Mouse (Mus musculus) kidney, embryonic 14.5 days (tissue): ENCODE measurements around the gene Mycbp2. TPM values are rescaled to one million over a fixed set of nuclear protein-coding genes. Genes with fewer than 3 reads are reported as not detected.
A peak's percentile ranks its signal among the peaks of the same experiment; 100 is the strongest.

Source experiments
- ATAC-seq: fragments of 200-750 bp; cut with Nextera tagmentation; 2 replicates; pipeline ENCODE4 v1.8.0; 2017; ENCODE audit warnings: moderate number of reproducible peaks, mild to moderate bottlenecking, moderate TSS enrichment, moderate library complexity; ENCODE audit not compliant: low FRiP score, low TSS enrichment
- H3K27ac ChIP-seq: fragments of 300-500 bp; sonication (generic); 2 replicates; pipeline ENCODE4 v1.5.1; 2014; ENCODE audit warnings: low read depth, mild to moderate bottlenecking, low read length, moderate library complexity, mixed read lengths
- H3K27me3 ChIP-seq: fragments of 300-500 bp; sonication (generic); 2 replicates; pipeline ENCODE4 v1.6.1; 2014; ENCODE audit warnings: mild to moderate bottlenecking, low read length; ENCODE audit not compliant: control insufficient read depth, insufficient read depth
- H3K36me3 ChIP-seq: fragments of 300-500 bp; sonication (generic); 2 replicates; pipeline ENCODE4 v1.6.1; 2014; ENCODE audit warnings: low read length, mixed read lengths; ENCODE audit not compliant: control insufficient read depth, insufficient read depth
- H3K4me1 ChIP-seq: fragments of 300-500 bp; sonication (generic); 2 replicates; pipeline ENCODE4 v1.6.1; 2014; ENCODE audit warnings: low read length, mixed read lengths; ENCODE audit not compliant: control insufficient read depth, insufficient read depth
- H3K4me2 ChIP-seq: fragments of 300-500 bp; sonication (generic); replicated peaks from 2 replicates; pipeline ENCODE4 v1.6.1; 2014; ENCODE audit warnings: low read depth, mild to moderate bottlenecking, low read length
- H3K4me3 ChIP-seq: fragments of 300-500 bp; sonication (generic); 2 replicates; pipeline ENCODE4 v1.5.1; 2014; ENCODE audit warnings: mild to moderate bottlenecking, low read length
- H3K9ac ChIP-seq: fragments of 300-500 bp; sonication (generic); 2 replicates; pipeline ENCODE4 v1.6.1; 2014; ENCODE audit warnings: low read depth, mild to moderate bottlenecking, low read length, moderate library complexity
- H3K9me3 ChIP-seq: fragments of 300-500 bp; sonication (generic); 2 replicates; pipeline ENCODE4 v1.6.1; 2016; ENCODE audit warnings: low read length; ENCODE audit not compliant: control insufficient read depth
- WGBS: fragments of 180-500 bp; shearing (Covaris S2); extraction: QIAGEN DNeasy Blood & Tissue Kit; methylation state at CpG from one replicate; pipeline ENCODE4 v1.1.7; 2014; 5-methylcytosine and 5-hydroxymethylcytosine counted together
- polyA plus RNA-seq: library from polyadenylated mRNA; unstranded; fragments of >200 nt; fragmentation: Nextera tagmentation; extraction: Ambion mirVana; gene quantifications from 2 replicates; pipeline ENCODE4 v1.2.1, GENCODE M21; 2014

The Mycbp2 gene
- polyA plus RNA-seq, 1 experiment from 2014 or later = 26.1 TPM

- ATAC-seq = no peak
- H3K4me2 ChIP-seq = no peak overlapping the region
- no peaks in the 10 kb centered on the region for H3K9me3 ChIP-seq
- H3K36me3 ChIP-seq = peaks cover 36% of the 10 kb centered on the region; the same call in 1 of the 2 replicates
- no peak overlapping the region for H3K27ac ChIP-seq
- no peak overlapping the region for H3K9ac ChIP-seq
- H3K4me1 ChIP-seq = 0 out of 2 replicates have a peak, but pooled peaks cover 3% of the 10 kb centered on the region
- no peak overlapping the region for H3K4me3 ChIP-seq
- WGBS = 90% methylated on average over 7 of the region's 7 CpGs
- no peaks in the 10 kb centered on the region for H3K27me3 ChIP-seq
Observed at GRCm38 (mm10) chr14:103075166-103075565, 271.4 kb downstream of the Mycbp2 start.

- 0 out of 2 replicates have a peak, but pooled peaks cover 3% of the 10 kb centered on the region for H3K4me1 ChIP-seq
- H3K9ac ChIP-seq = no peak overlapping the region
- H3K4me2 ChIP-seq = no peak overlapping the region
- H3K36me3 ChIP-seq = peaks cover 32% of the 10 kb centered on the region; the same call in 1 of the 2 replicates
- H3K27ac ChIP-seq = no peak overlapping the region
- no peaks in the 10 kb centered on the region for H3K9me3 ChIP-seq
- WGBS = 96% methylated on average over 8 of the region's 8 CpGs
- ATAC-seq = no peak
- no peak overlapping the region for H3K4me3 ChIP-seq
- H3K27me3 ChIP-seq = no peaks in the 10 kb centered on the region
Observed at GRCm38 (mm10) chr14:103073825-103074224, 272.8 kb downstream of the Mycbp2 start.

GRCm38 (mm10) chr14:103072731-103073130, 273.9 kb downstream of the Mycbp2 start:
- H3K4me2 ChIP-seq = no peak overlapping the region
- no peak overlapping the region for H3K27ac ChIP-seq
- H3K4me1 ChIP-seq = 0 out of 2 replicates have a peak, but pooled peaks cover 3% of the 10 kb centered on the region
- H3K9me3 ChIP-seq = no peaks in the 10 kb centered on the region
- no peak overlapping the region for H3K9ac ChIP-seq
- no peak overlapping the region for H3K4me3 ChIP-seq
- H3K36me3 ChIP-seq = peaks cover 30% of the 10 kb centered on the region; the same call in 1 of the 2 replicates
- H3K27me3 ChIP-seq = no peaks in the 10 kb centered on the region
- WGBS = 90% methylated on average over 4 of the region's 4 CpGs
- no peak for ATAC-seq

- Histone ChIP-seq H3K27ac (no peak overlapping the region), H3K4me2 (no peak overlapping the region), H3K27me3 (no peaks in the 10 kb centered on the region), H3K4me3 (no peak overlapping the region), H3K9ac (no peak overlapping the region), H3K36me3 (peaks cover 23% of the 10 kb centered on the region; the same call in 1 of the 2 replicates), H3K4me1 (0 out of 2 replicates have a peak, but pooled peaks cover 3% of the 10 kb centered on the region), H3K9me3 (no peaks in the 10 kb centered on the region)
- ATAC-seq = no peak
- 93% methylated on average over 12 of the region's 12 CpGs for WGBS
Observed at GRCm38 (mm10) chr14:103071471-103071870, 275.1 kb downstream of the Mycbp2 start.

- H3K9me3 ChIP-seq = no peaks in the 10 kb centered on the region
Observed at GRCm38 (mm10) chr14:103070790-103071189, 275.8 kb downstream of the Mycbp2 start.

GRCm38 (mm10) chr14:103069864-103070611, 276.6 kb downstream of the Mycbp2 start, which contains the start of gene Cln5:
TSS of gene Cln5 (plus strand) at chr14:103070216.
- WGBS = under 1% methylated on average over 61 of the region's 65 CpGs
- Histone ChIP-seq H3K27ac (peak within 1 kb of the TSS; percentile 83), H3K4me3 (peak within 1 kb of the TSS; percentile 71), H3K27me3 (no peaks in the 10 kb centered on the region), H3K9me3 (no peaks in the 10 kb centered on the region), H3K4me2 (peak within 1 kb of the TSS; percentile 93), H3K4me1 (0 out of 2 replicates have a peak, but pooled peaks cover 3% of the 10 kb centered on the region), H3K36me3 (peaks cover 15% of the 10 kb centered on the region; the same call in 1 of the 2 replicates), H3K9ac (peak within 1 kb of the TSS; percentile 77)
- ATAC-seq = peak; percentile 99

More at GRCm38 (mm10) chr14:103070790-103071189, 275.8 kb downstream of the Mycbp2 start:
- Histone ChIP-seq H3K4me2 (peak overlapping the region; percentile 93), H3K4me3 (peak overlapping the region; percentile 71), H3K27me3 (no peaks in the 10 kb centered on the region), H3K9ac (peak overlapping the region; percentile 77), H3K4me1 (0 out of 2 replicates have a peak, but pooled peaks cover 3% of the 10 kb centered on the region), H3K36me3 (peaks cover 19% of the 10 kb centered on the region; the same call in 1 of the 2 replicates), H3K27ac (no peak overlapping the region)
- WGBS = 4% methylated on average over 10 of the region's 10 CpGs
- ATAC-seq = no peak; the same call in 1 of the 2 replicates

- Histone ChIP-seq H3K9ac (peak overlapping the region; percentile 77; the same call in 1 of the 2 replicates), H3K9me3 (no peaks in the 10 kb centered on the region), H3K27ac (peak overlapping the region; percentile 30; the same call in 1 of the 2 replicates), H3K4me1 (0 out of 2 replicates have a peak, but pooled peaks cover 3% of the 10 kb centered on the region), H3K4me3 (peak overlapping the region; percentile 71), H3K27me3 (no peaks in the 10 kb centered on the region), H3K4me2 (peak overlapping the region; percentile 93), H3K36me3 (peaks cover 15% of the 10 kb centered on the region; the same call in 1 of the 2 replicates)
- 17% methylated on average over 12 of the region's 12 CpGs for WGBS
- no peak; the same call in 1 of the 2 replicates for ATAC-seq
Observed at GRCm38 (mm10) chr14:103069465-103069863, 277.1 kb downstream of the Mycbp2 start.

GRCm38 (mm10) chr14:103065294-103066167, 281.1 kb downstream of the Mycbp2 start:
- no peak for ATAC-seq
- Histone ChIP-seq H3K4me2 (no peak overlapping the region), H3K27me3 (no peaks in the 10 kb centered on the region), H3K27ac (no peak overlapping the region), H3K4me1 (no peaks in the 10 kb centered on the region), H3K9me3 (no peaks in the 10 kb centered on the region; the same call in 1 of the 2 replicates), H3K4me3 (no peak overlapping the region), H3K9ac (no peak overlapping the region), H3K36me3 (no peaks in the 10 kb centered on the region)
- WGBS = 15% methylated on average over 10 of the region's 10 CpGs
